Mouse (Mus musculus): ENCODE data around the gene Cacna1d. TPM values are rescaled to one million over a fixed set of nuclear protein-coding genes. Genes with fewer than 3 reads are reported as not detected.
A peak's percentile ranks its signal among the peaks of the same experiment; 100 is the strongest.

Gene Cacna1d
- polyA plus RNA-seq, 1 experiment from 2014 or later: 0.89 TPM

DNA sequence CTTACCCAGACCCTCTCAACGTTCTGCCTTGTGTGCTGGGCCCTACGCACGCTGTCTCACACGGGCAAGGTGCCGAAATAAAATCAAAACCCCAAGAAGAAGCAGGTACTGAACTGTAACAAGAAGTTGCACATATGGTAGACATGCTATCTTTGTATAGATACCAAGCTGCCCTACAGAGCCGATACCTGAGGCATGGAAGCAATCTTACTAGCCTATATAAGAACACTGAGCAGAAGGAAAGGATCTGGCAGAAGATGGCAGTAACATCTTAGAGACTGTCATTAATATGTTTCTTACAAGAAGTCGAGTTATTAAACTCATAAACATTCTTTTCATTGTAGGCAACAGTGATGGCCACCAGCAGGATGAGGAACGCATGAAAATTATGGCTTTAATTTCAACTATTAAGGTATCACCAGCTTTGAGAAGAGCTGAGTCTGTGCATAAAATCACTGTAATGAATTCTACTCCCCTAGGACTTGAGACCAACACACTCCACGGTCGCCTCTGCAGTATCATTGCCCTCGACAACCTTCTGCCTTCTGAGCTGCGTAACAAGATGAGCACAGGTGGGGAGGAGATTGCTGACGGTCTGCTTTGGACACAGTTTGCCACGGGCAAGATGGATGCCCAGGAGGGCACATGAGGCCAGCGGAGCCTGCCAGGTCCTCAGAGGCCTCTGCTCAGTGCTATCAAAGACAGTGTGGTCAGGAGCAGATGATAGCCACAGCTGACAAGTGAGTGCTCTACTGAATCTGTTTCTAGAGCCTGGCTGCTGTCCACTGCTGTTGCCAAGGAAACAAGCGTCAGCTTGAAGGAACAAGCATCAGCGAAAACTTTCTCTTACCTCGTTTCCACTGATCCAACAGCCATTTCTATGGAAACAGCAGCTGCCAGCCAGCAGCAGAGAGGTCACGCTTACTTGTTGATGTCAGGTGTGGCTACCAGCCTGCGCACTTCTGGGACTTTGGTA lies 327.2 kb downstream of the Cacna1d start:
- Histone ChIP-seq H3K36me3 (ENCODE audit: control insufficient read depth, insufficient read depth, low read length) (no peaks in the 10 kb centered on the region), H3K4me3 (ENCODE audit: low read depth, low read length) (no peak overlapping the region), H3K27me3 (ENCODE audit: control insufficient read depth, insufficient read depth, low read length) (no peaks in the 10 kb centered on the region), H3K4me2 (no peak overlapping the region), H3K4me1 (ENCODE audit: control insufficient read depth, insufficient read depth, low read length) (no peaks in the 10 kb centered on the region), H3K9ac (ENCODE audit: low read length) (no peak overlapping the region), H3K27ac (ENCODE audit: low read depth, low read length) (no peak overlapping the region), H3K9me3 (ENCODE audit: control insufficient read depth, low read length) (no peaks in the 10 kb centered on the region)
- ATAC-seq (ENCODE audit: low FRiP score) (no peak), DNase-seq (ENCODE audit: low spot score, missing footprints) (peak; percentile 75)
- 77% methylated on average over 20 of the region's 20 CpGs for WGBS

DNA sequence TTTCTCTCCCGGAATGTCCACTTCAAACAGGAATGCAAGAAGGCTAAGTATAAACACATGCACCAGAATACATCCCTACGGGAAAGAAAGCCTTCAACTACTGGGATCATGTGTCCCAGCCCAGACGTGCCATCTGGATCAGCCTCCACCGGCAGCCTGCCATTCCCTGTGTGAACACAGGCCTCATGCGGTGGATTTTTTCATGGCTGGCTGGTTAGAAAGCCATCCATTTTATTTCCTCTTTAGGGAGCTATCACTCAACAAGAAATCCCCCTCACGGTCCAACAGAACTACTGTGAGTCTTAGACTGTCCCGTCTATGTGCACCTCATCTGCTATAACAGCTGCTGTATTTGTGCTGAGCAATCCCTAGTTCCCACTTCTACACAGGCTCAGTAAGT lies 343.5 kb downstream of the Cacna1d start:
- no peaks in the 10 kb centered on the region for H3K4me1 ChIP-seq (ENCODE audit: control insufficient read depth, insufficient read depth, low read length)
- H3K27ac ChIP-seq (ENCODE audit: low read depth, low read length): no peak overlapping the region
- no peak overlapping the region for H3K9ac ChIP-seq (ENCODE audit: low read length)
- no peak overlapping the region for H3K4me2 ChIP-seq
- no peak overlapping the region for H3K4me3 ChIP-seq (ENCODE audit: low read depth, low read length)
- 68% methylated on average over 7 of the region's 7 CpGs for WGBS
- no peaks in the 10 kb centered on the region for H3K36me3 ChIP-seq (ENCODE audit: control insufficient read depth, insufficient read depth, low read length)
- ATAC-seq (ENCODE audit: low FRiP score) (no peak), DNase-seq (ENCODE audit: low spot score, missing footprints) (no peak)
- H3K9me3 ChIP-seq (ENCODE audit: control insufficient read depth, low read length): no peaks in the 10 kb centered on the region
- H3K27me3 ChIP-seq (ENCODE audit: control insufficient read depth, insufficient read depth, low read length): no peaks in the 10 kb centered on the region

DNA sequence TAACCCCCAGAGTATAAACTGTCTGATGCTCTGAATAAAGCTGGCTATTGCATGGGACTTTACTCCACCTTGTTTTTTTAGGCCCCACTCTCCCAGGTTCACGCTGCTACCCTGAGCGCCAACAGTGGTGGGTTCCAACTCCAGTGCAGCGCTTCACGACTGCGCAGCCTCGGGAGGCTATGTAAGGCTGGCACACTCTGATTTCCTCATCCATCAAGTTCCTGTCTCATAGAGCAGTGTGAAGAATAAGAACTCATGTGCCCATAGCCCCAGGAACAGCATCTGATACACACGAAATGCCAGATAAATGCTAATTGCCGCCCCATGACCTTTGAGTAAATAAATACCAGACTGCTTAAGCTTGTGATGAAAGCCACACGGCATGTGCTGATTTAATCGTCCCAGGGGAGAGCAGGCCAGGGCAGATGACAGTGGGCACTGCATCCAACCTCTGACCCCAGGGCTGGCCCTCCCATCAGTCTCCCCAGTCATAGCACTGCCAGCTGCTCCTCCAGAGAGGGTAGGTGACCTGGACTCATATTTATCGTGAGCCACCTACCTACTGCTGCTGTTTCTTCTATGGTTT lies 352.8 kb downstream of the Cacna1d start:
- Histone ChIP-seq H3K9me3 (ENCODE audit: control insufficient read depth, low read length) (no peaks in the 10 kb centered on the region), H3K27me3 (ENCODE audit: control insufficient read depth, insufficient read depth, low read length) (no peaks in the 10 kb centered on the region), H3K36me3 (ENCODE audit: control insufficient read depth, insufficient read depth, low read length) (no peaks in the 10 kb centered on the region), H3K4me2 (no peak overlapping the region), H3K27ac (ENCODE audit: low read depth, low read length) (no peak overlapping the region), H3K4me1 (ENCODE audit: control insufficient read depth, insufficient read depth, low read length) (no peaks in the 10 kb centered on the region), H3K9ac (ENCODE audit: low read length) (no peak overlapping the region), H3K4me3 (ENCODE audit: low read depth, low read length) (no peak overlapping the region)
- DNase-seq (ENCODE audit: low spot score, missing footprints) (peak; percentile 88), ATAC-seq (ENCODE audit: low FRiP score) (peak; percentile 65; the same call in 1 of the 2 replicates)
- WGBS: 54% methylated on average over 11 of the region's 11 CpGs

DNA sequence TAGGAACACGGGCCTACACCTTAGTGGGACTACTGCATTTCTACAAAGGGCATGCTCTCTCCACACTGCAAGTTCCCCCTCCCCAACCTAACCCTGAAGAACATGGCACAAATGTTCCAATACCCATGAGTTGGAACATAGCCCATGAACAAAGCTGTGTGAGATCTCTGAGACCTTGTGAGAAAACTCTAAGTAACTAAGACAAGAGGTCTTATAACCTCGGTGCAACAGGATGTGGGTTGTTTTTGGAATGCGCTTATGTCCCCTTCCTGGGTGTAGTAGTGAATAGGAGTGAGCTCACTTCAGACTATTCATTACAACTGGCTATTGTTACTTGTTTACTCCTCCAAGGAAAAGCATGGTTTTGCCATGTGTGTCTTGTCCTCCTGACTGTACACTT lies 353.3 kb downstream of the Cacna1d start:
- Histone ChIP-seq H3K27ac (ENCODE audit: low read depth, low read length) (no peak overlapping the region), H3K9me3 (ENCODE audit: control insufficient read depth, low read length) (no peaks in the 10 kb centered on the region), H3K4me2 (no peak overlapping the region), H3K9ac (ENCODE audit: low read length) (no peak overlapping the region), H3K4me3 (ENCODE audit: low read depth, low read length) (no peak overlapping the region), H3K27me3 (ENCODE audit: control insufficient read depth, insufficient read depth, low read length) (no peaks in the 10 kb centered on the region), H3K36me3 (ENCODE audit: control insufficient read depth, insufficient read depth, low read length) (no peaks in the 10 kb centered on the region), H3K4me1 (ENCODE audit: control insufficient read depth, insufficient read depth, low read length) (no peaks in the 10 kb centered on the region)
- ATAC-seq (ENCODE audit: low FRiP score) (no peak), DNase-seq (ENCODE audit: low spot score, missing footprints) (no peak)
- WGBS: 81% methylated on average over 3 of the region's 3 CpGs

DNA sequence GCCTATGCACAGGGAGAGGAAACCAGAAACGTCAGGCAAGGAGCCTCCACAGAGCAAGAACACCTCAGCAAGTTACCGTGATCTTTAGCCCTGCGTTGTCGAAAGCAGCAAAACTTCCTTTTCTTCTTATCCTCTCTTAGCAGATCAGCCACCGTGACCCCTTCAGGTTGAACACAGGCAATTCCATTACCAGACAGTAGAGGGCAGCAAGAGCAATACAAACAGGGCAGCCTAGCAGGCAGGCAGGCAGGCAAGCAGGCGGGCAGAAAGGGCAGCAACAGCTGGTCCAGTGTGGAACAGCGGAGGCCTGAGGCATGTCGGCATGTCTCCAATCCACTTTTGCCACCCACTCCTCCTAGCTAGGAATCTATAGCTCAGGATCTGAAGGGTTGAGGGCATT lies 354.3 kb downstream of the Cacna1d start:
- H3K4me2 ChIP-seq: no peak overlapping the region
- no peak overlapping the region for H3K4me3 ChIP-seq (ENCODE audit: low read depth, low read length)
- ATAC-seq (ENCODE audit: low FRiP score): peak; percentile 73
- H3K4me1 ChIP-seq (ENCODE audit: control insufficient read depth, insufficient read depth, low read length): no peaks in the 10 kb centered on the region
- H3K9me3 ChIP-seq (ENCODE audit: control insufficient read depth, low read length): no peaks in the 10 kb centered on the region
- H3K36me3 ChIP-seq (ENCODE audit: control insufficient read depth, insufficient read depth, low read length): no peaks in the 10 kb centered on the region
- WGBS: 11% methylated on average over 8 of the region's 8 CpGs
- no peaks in the 10 kb centered on the region for H3K27me3 ChIP-seq (ENCODE audit: control insufficient read depth, insufficient read depth, low read length)
- no peak overlapping the region for H3K27ac ChIP-seq (ENCODE audit: low read depth, low read length)
- peak; percentile 98 for DNase-seq (ENCODE audit: low spot score, missing footprints)
- H3K9ac ChIP-seq (ENCODE audit: low read length): no peak overlapping the region

DNA sequence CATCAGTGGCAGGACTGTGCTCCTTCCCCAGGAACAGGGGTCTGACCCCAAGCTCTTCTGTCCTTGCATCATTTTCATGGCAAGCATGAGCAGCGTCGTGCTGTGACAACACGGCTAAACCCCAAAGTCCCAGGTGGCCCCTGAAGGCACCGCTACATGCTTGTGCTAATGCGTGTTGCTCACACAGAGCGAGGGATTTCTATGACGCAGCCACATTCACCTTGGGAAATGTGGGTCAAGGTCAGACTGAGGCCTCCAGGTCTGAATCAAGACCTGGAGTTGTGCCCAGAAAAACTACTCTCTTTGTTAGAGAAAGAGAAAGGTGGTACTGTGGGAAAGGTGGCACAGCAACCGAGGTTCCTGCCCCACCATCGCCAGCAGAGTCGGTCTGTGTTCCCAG lies 355.9 kb downstream of the Cacna1d start:
- no peaks in the 10 kb centered on the region for H3K27me3 ChIP-seq (ENCODE audit: control insufficient read depth, insufficient read depth, low read length)
- WGBS: 85% methylated on average over 10 of the region's 10 CpGs
- H3K9ac ChIP-seq (ENCODE audit: low read length): no peak overlapping the region
- peak; percentile 44 for DNase-seq (ENCODE audit: low spot score, missing footprints)
- no peaks in the 10 kb centered on the region for H3K9me3 ChIP-seq (ENCODE audit: control insufficient read depth, low read length)
- H3K4me2 ChIP-seq: no peak overlapping the region
- no peak overlapping the region for H3K27ac ChIP-seq (ENCODE audit: low read depth, low read length)
- no peaks in the 10 kb centered on the region for H3K36me3 ChIP-seq (ENCODE audit: control insufficient read depth, insufficient read depth, low read length)
- no peak for ATAC-seq (ENCODE audit: low FRiP score)
- no peak overlapping the region for H3K4me3 ChIP-seq (ENCODE audit: low read depth, low read length)
- peaks cover 2% of the 10 kb centered on the region; the same call in 1 of the 2 replicates for H3K4me1 ChIP-seq (ENCODE audit: control insufficient read depth, insufficient read depth, low read length)

DNA sequence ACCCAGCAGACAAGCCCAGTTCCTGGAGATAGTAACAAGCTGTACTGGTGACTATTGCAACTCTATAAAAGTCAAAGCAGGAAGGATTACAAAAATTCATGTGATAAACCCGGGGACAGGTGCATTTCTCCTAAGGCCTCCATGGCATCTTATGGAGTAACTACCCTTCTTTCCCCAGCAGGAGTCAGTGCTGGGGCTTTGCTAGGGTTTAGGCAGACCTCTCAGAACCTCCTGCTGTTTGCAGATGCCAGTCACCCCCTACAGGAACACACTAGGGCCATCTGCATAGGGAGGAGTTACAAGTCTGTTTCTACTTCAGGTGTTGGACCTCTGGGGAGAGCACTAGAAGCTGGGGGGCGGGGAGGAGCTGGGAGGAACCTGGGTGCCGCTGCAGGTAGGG lies 357.6 kb downstream of the Cacna1d start:
- Histone ChIP-seq H3K9me3 (ENCODE audit: control insufficient read depth, low read length) (no peaks in the 10 kb centered on the region), H3K9ac (ENCODE audit: low read length) (no peak overlapping the region), H3K36me3 (ENCODE audit: control insufficient read depth, insufficient read depth, low read length) (no peaks in the 10 kb centered on the region), H3K27ac (ENCODE audit: low read depth, low read length) (no peak overlapping the region), H3K4me2 (no peak overlapping the region), H3K4me3 (ENCODE audit: low read depth, low read length) (no peak overlapping the region), H3K4me1 (ENCODE audit: control insufficient read depth, insufficient read depth, low read length) (peaks cover 2% of the 10 kb centered on the region; the same call in 1 of the 2 replicates), H3K27me3 (ENCODE audit: control insufficient read depth, insufficient read depth, low read length) (no peaks in the 10 kb centered on the region)
- ATAC-seq (ENCODE audit: low FRiP score): no peak
- DNase-seq (ENCODE audit: low spot score, missing footprints): peak; percentile 77
- 40% methylated on average over 3 of the region's 3 CpGs for WGBS

DNA sequence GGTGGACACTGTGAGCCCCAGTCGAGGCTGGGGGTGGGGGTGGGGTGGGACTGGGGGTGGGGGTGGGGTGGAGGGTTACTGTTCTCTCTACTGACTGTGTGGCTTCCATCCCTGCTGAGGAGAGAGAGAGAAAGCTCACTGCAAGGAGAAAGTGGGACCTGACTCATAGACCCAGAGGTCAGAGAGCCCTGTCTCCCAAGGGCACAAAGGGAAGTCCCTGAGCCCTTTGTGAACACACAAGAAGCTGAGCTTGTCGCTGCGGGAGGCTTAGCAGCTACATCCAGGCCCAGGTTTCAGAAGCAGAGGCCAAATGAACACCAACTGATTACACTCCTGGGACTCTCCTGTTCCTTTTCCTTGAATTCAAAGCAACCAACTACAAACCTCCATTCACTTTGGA lies 360.0 kb downstream of the Cacna1d start:
- H3K27me3 ChIP-seq (ENCODE audit: control insufficient read depth, insufficient read depth, low read length): no peaks in the 10 kb centered on the region
- H3K9me3 ChIP-seq (ENCODE audit: control insufficient read depth, low read length): no peaks in the 10 kb centered on the region
- H3K27ac ChIP-seq (ENCODE audit: low read depth, low read length): no peak overlapping the region
- 4% methylated on average over 3 of the region's 3 CpGs for WGBS
- H3K36me3 ChIP-seq (ENCODE audit: control insufficient read depth, insufficient read depth, low read length): no peaks in the 10 kb centered on the region
- no peak overlapping the region for H3K4me2 ChIP-seq
- no peak overlapping the region for H3K4me3 ChIP-seq (ENCODE audit: low read depth, low read length)
- DNase-seq (ENCODE audit: low spot score, missing footprints) (no peak), ATAC-seq (ENCODE audit: low FRiP score) (no peak)
- H3K9ac ChIP-seq (ENCODE audit: low read length): no peak overlapping the region
- peaks cover 2% of the 10 kb centered on the region; the same call in 1 of the 2 replicates for H3K4me1 ChIP-seq (ENCODE audit: control insufficient read depth, insufficient read depth, low read length)

DNA sequence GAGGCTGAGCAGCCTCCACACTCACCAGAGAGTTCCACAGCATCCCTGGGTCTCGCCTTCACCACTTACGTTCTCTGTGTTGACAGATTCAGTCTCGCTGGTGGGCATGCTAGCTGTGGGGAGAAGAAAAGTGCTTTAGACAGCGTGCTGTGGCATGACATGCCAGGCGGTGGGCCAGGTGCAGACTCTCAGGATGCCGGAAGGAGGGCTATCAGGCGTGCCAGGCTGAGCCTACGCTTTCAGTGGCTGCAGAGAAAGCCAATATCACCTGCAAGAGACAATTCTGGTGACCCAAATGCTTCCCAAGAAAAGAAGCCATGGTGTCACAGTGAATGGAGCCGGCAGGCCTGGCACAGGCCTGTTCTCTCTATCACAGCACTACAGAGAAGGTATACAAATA lies 361.2 kb downstream of the Cacna1d start:
- H3K4me1 ChIP-seq (ENCODE audit: control insufficient read depth, insufficient read depth, low read length): peaks cover 2% of the 10 kb centered on the region; the same call in 1 of the 2 replicates
- no peaks in the 10 kb centered on the region for H3K9me3 ChIP-seq (ENCODE audit: control insufficient read depth, low read length)
- H3K4me3 ChIP-seq (ENCODE audit: low read depth, low read length): no peak overlapping the region
- whole genome bisulfite sequencing: 85% methylated on average over 9 of the region's 9 CpGs
- H3K4me2 ChIP-seq: no peak overlapping the region
- H3K9ac ChIP-seq (ENCODE audit: low read length): no peak overlapping the region
- H3K36me3 ChIP-seq (ENCODE audit: control insufficient read depth, insufficient read depth, low read length): no peaks in the 10 kb centered on the region
- H3K27ac ChIP-seq (ENCODE audit: low read depth, low read length): no peak overlapping the region
- no peak for ATAC-seq (ENCODE audit: low FRiP score)
- peak; percentile 74 for DNase-seq (ENCODE audit: low spot score, missing footprints)
- H3K27me3 ChIP-seq (ENCODE audit: control insufficient read depth, insufficient read depth, low read length): no peaks in the 10 kb centered on the region

Data from midbrain, embryonic 11.5 days (tissue).